Mouse (Mus musculus) G1E (cell line): ENCODE measurements at regions not wholly inside any gene's neighbourhood (a gene's known extent, or its start where the extent isn't known, plus 50 kb on each side); places are given as distances from the start of the nearest gene placed in this dataset.

Experiments used
- ATAC-seq: 2 replicates; pipeline ENCODE4 v1.8.0; 2016; ENCODE audit warnings: mild to moderate bottlenecking; ENCODE audit not compliant: insufficient number of reproducible peaks, poor library complexity, low FRiP score, severe bottlenecking; ENCODE audit errors: extremely low read depth
- DNase-seq: peaks from one replicate; pipeline ENCODE4 v3.0.0; 2012; ENCODE audit warnings: low spot score
- H3K27me3 ChIP-seq: 2 replicates; pipeline ENCODE4 v1.6.1; 2012; ENCODE audit warnings: mild to moderate bottlenecking, low read length, inconsistent platforms; ENCODE audit not compliant: insufficient read depth
- H3K36me3 ChIP-seq: replicated peaks from 2 replicates; pipeline ENCODE3; 2012; ENCODE audit warnings: mild to moderate bottlenecking, inconsistent platforms
- H3K4me1 ChIP-seq: 2 replicates; pipeline ENCODE4 v1.6.1; 2012; ENCODE audit warnings: low read depth, low read length, inconsistent platforms, mixed read lengths; ENCODE audit not compliant: insufficient read depth
- H3K4me3 ChIP-seq: 2 replicates; pipeline ENCODE4 v1.5.1; 2012; ENCODE audit warnings: low read depth, mild to moderate bottlenecking, inconsistent platforms, low read length, moderate library complexity, mixed read lengths
- H3K9me3 ChIP-seq: replicated peaks from 2 replicates; pipeline ENCODE4 v1.6.1; 2012; ENCODE audit warnings: inconsistent platforms
- CTCF ChIP-seq: IDR thresholded peaks from 2 replicates; pipeline ENCODE4 v1.5.1; 2012; ENCODE audit warnings: low read depth, low read length, inconsistent platforms, mixed read lengths
- GATA1 ChIP-seq: IDR thresholded peaks from 2 replicates; pipeline ENCODE4 v1.6.1; 2012; ENCODE audit warnings: borderline replicate concordance, low read length, inconsistent platforms, mixed read lengths
- GATA2 ChIP-seq: IDR thresholded peaks from 2 replicates; pipeline ENCODE4 v1.6.1; 2012; ENCODE audit warnings: low read depth, low read length, inconsistent platforms, borderline replicate concordance
- POLR2AphosphoS5 ChIP-seq: IDR thresholded peaks from 2 replicates; pipeline ENCODE4 v1.6.1; 2012; ENCODE audit warnings: low read depth, low read length, inconsistent platforms; ENCODE audit not compliant: insufficient replicate concordance
- TAL1 ChIP-seq: conservative IDR thresholded peaks from 2 replicates; pipeline ENCODE4 v1.6.1; 2012; ENCODE audit warnings: low read depth, low read length, inconsistent platforms, mixed read lengths

GRCm38 (mm10) chr13:44567696-44568095, 161.6 kb upstream of the Jarid2 start:
- DNase-seq, result no peak
- Histone ChIP-seq H3K27me3 (peaks cover 34% of the 10 kb centered on the region), H3K36me3 (no peaks in the 10 kb centered on the region), H3K9me3 (no peaks in the 10 kb centered on the region), H3K4me1 (no peaks in the 10 kb centered on the region), H3K4me3 (no peak overlapping the region)
- no peak for TF ChIP-seq CTCF
- no peak for ATAC-seq

GRCm38 (mm10) chr13:44569241-44569778, 160.0 kb upstream of the Jarid2 start:
- peaks cover 29% of the 10 kb centered on the region for H3K27me3 ChIP-seq
- H3K36me3 ChIP-seq, result no peaks in the 10 kb centered on the region
- no peaks in the 10 kb centered on the region for H3K4me1 ChIP-seq
- no peak overlapping the region for H3K4me3 ChIP-seq
- no peak for DNase-seq
- no peak for ATAC-seq
- H3K9me3 ChIP-seq, result no peaks in the 10 kb centered on the region
- TF ChIP-seq TAL1, result no peak
- no peak for TF ChIP-seq GATA1
- no peak for TF ChIP-seq POLR2AphosphoS5
- TF ChIP-seq CTCF, result no peak
- TF ChIP-seq GATA2, result no peak

- Histone ChIP-seq H3K4me3 (no peak overlapping the region), H3K36me3 (no peaks in the 10 kb centered on the region), H3K9me3 (no peaks in the 10 kb centered on the region), H3K27me3 (peaks cover 20% of the 10 kb centered on the region; the same call in 1 of the 2 replicates), H3K4me1 (no peaks in the 10 kb centered on the region)
- ATAC-seq, result no peak
- no peak for TF ChIP-seq POLR2AphosphoS5
- no peak for TF ChIP-seq TAL1
- no peak for TF ChIP-seq GATA1
- no peak for TF ChIP-seq CTCF
- no peak for TF ChIP-seq GATA2
- no peak for DNase-seq
Measured at GRCm38 (mm10) chr13:44573463-44573862, 155.8 kb upstream of the Jarid2 start.

- TF ChIP-seq CTCF (no peak), POLR2AphosphoS5 (no peak), GATA2 (no peak), TAL1 (no peak), GATA1 (no peak)
- DNase-seq (no peak), ATAC-seq (no peak)
- no peaks in the 10 kb centered on the region for H3K36me3 ChIP-seq
- no peak overlapping the region for H3K4me3 ChIP-seq
- H3K4me1 ChIP-seq, result peaks cover 31% of the 10 kb centered on the region
- no peaks in the 10 kb centered on the region for H3K9me3 ChIP-seq
- peaks cover 10% of the 10 kb centered on the region for H3K27me3 ChIP-seq
Measured at GRCm38 (mm10) chr13:44579215-44579614, 150.1 kb upstream of the Jarid2 start.

- no peak for ATAC-seq
- no peak overlapping the region for H3K4me3 ChIP-seq
Measured at GRCm38 (mm10) chr13:44580156-44580736, 149.0 kb upstream of the Jarid2 start.

GRCm38 (mm10) chr13:44580767-44581166, 148.5 kb upstream of the Jarid2 start:
- Histone ChIP-seq H3K9me3 (no peaks in the 10 kb centered on the region), H3K4me3 (no peak overlapping the region), H3K36me3 (no peaks in the 10 kb centered on the region), H3K4me1 (peaks cover 40% of the 10 kb centered on the region), H3K27me3 (peaks cover 18% of the 10 kb centered on the region)
- no peak for ATAC-seq
- no peak for DNase-seq
- TF ChIP-seq CTCF, result no peak
- no peak for TF ChIP-seq POLR2AphosphoS5
- no peak for TF ChIP-seq GATA1
- no peak for TF ChIP-seq GATA2
- TF ChIP-seq TAL1, result no peak

More at GRCm38 (mm10) chr13:44580156-44580736, 149.0 kb upstream of the Jarid2 start:
- TF ChIP-seq POLR2AphosphoS5, result no peak
- no peak for TF ChIP-seq CTCF
- TF ChIP-seq TAL1, result no peak
- no peak for TF ChIP-seq GATA2
- TF ChIP-seq GATA1, result no peak
- DNase-seq, result no peak
- H3K4me1 ChIP-seq, result peaks cover 40% of the 10 kb centered on the region
- no peaks in the 10 kb centered on the region for H3K9me3 ChIP-seq
- H3K36me3 ChIP-seq, result no peaks in the 10 kb centered on the region
- peaks cover 18% of the 10 kb centered on the region for H3K27me3 ChIP-seq
